Mouse (Mus musculus): Measurements from ENCODE around the gene Tnfrsf17.

- no peak for TF ChIP-seq POLR2A (IDR thresholded peaks at IDR 0.05; ENCODE audit: insufficient read depth, low read depth, low read length)
- no peak for TF ChIP-seq CTCF (IDR thresholded peaks at IDR 0.05; ENCODE audit: insufficient read depth, low read depth, low read length)
Measured at GRCm38 (mm10) chr16:11351903-11352302, 38.3 kb downstream of the Tnfrsf17 start.
